Mouse (Mus musculus) T-cell, adult 2 months (primary cell): ENCODE measurements around the gene Phf21a.

ENCODE experiments used
- DNase-seq: peaks from one replicate; pipeline ENCODE4 v3.0.0; 2022; ENCODE audit warnings: low spot score

The Phf21a gene

DNA sequence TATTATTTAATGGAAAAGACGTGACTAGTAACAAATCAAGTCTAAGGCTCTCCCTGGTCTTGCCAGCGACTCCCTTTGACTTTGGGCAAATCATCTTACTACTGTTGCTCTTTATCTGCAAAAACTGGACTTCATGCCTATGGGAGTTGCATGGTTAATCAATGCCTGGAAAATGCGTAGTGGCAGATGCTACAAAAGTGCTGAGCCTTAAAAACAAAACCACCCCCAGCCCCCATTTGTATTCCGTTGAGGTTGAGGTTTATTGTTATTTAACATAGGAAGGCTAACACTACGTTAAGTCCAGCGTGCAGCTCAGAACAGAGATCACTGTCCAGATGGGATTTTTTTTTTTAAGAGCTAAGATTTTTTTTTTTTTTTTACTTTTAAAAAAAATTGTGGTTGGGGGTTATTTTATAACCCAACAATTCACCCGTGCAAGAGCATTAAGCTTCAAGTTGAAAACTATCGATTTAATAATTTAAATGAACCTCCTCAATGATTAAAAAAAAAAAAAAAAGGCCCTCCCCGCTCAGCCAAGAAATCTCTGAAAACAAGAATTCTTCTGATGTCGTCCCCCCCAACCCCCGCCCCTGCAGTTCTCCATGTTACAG lies 89.3 kb downstream of the Phf21a start:
- DNase-seq, result no peak

DNA sequence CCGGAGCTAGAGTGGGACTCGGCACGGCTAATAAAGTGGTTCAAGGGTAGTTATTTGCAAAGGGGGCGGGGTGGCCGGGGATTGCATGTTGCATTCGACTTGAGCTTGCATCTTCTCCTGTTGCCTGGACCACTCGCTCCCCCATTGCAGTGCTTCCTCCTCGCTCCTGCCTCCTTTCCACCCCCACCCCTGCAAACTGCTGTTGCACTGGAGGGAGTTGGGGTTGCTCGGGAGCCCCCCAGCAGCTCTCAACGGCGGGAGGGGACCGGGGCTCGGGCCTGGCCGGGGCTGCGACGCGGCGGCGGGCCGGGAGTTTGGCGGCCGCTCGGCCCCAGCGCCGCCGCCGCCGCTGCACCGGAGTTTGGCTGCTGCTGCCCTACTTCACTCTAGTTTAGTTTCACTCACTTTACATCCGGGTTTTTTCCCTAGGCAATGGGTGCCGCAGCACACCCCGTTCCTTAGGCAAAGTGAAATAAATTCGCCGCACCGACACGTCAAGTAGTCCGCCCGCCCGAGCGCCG lies 90.1 kb downstream of the Phf21a start:
- DNase-seq, result peak; percentile 82

DNA sequence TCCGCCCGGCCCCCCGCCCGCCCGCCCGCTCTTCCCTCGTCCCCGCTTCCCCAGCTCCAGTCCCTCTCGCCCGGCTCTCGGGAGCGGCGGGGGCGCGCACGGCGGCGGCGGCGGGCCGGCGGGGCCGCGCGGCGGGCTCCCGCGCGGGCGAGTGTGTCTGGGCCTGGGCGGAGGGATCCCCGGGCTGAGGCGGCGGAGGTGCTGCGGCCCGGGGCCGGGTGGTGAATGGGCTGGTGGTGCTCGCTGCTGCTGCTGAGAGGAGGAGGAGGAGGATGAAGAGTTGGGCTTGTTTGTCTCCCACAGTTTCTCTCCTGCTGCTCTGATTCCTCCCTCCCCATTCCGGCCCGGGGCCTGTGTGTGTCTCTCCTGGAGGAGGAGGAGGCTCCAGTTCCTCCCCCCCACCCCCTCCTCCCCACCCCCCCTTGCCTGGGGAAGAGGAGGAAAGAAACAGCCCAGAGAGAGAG lies 90.7 kb downstream of the Phf21a start:
- DNase-seq, result peak; percentile 92

DNA sequence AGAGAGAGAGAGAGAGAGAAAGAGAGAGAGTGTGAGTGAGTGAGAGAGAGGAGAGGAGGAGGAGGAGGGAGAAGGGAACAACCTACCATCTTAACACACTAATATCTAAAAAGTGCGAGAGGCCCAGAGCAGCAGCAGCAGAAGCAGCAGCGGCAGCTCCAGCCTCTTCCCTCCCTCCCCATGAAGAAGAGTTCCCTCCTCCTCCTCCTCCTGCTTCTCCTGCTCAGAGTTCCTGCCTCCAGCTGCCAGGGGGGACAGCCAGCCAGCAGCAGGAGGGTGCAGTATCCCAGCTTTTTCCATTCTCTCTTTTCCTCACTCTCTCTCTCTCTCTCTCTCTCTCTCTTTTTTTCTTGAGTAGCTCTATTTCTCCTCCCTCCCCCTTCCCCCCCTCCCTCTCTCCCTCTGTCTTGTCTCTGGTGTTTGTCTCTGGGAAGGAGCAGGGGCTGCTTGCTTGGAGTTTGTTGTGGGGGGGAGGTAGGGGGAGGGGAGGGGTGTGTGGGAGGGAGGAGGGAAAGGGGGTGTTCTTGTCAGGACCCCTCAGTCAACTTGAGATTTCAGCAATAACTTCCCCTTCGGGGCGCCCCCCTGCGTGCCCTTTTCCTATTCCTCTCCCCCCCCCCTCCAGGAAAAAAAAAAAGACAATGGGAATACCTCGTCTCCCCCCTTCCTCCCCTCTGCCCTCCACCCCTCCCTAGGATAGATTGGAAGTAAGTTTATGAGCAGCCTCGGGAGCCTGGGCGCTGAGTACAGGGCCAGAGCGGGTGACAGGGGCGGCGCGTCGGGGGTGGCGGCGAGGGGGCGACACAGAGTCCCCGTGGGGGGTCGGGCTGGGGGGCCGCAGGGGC lies 91.4 kb downstream of the Phf21a start:
- DNase-seq, result peak; percentile 43

DNA sequence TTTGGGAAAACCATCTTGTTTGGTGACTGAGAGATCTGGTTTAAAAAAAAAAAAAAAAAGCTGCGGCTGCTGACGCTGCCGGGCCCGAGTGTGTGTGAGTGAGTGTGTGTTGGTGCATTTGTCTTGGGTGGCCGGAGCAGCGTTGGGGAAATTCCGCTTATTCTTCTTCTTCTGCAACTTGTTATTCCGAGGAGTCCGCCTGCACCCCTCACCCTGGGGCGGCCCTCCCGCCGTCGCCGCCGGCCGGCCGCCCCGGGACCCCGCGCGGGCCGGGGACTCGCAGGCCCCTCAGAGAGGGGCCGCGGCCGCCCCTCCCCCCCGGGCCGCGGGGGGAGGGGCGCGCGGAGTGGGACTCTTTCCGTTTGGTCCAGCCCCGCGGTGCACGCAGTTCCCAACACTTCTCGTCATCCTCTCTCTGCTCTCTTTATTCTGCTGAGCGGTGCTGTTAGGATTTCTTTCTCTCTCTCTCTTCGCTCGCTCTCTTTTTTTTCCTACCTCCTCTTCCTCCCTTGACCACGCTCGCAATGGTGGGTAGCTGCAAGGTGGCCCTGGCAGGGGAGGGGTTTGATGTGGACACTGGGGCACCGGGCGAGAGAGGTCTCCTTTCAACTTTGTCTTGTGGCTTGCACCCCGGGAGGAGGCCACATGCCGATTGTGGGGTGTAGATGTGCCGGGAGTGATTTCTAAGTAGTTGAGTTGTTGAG lies 92.3 kb downstream of the Phf21a start:
- DNase-seq, result peak; percentile 44

DNA sequence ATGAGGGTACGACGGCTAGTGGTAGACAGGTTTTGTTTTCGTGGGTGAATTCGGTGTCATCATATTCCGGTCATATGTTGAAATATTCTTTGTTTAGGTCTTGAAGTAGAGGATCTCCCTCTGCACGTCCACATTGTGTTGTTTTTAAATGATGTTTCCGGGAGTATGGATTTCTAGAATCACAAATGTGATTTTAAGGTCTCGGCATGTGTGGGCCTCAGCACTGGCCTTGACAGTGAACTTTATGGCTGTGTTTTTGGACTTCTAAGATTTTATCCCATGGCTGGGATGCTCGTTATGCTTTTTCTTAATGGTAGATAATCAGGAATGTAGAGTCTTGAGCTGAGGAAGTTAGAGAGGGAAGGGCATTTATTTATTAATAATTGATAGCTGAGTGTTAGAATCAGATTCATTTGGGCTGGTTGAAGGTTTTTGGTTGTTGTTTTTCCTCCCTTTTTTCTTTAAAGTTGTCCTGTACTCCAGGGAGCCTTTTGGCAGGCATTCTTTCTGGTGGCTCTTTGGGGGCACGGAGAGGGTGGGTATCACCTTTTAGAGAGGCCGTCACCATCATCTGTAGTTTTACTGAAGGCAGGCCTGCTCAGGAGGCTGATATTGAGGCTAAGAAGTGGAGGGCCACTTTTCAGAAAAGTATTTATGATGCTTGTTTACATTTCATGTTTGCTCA lies 93.0 kb downstream of the Phf21a start:
- DNase-seq, result no peak

DNA sequence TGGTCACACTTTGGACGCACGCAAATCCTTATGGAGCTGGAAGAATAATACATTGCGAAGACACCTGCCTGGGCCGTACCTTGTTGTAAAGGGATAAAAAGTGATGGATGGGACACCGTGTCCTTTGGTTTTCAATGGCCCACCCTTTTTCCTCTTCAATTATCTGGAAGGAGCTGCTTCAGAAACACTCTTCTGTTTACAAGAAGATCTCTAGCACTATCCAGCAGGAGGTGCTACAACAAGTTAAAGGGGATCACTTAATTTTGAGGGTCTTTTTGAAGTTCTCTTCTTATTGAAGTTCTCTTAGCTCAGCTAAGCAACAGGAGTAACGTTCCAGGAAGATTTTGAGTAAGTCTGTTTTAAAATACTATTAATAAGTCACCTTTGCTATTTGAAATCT lies 94.1 kb downstream of the Phf21a start:
- DNase-seq, result peak; percentile 16

DNA sequence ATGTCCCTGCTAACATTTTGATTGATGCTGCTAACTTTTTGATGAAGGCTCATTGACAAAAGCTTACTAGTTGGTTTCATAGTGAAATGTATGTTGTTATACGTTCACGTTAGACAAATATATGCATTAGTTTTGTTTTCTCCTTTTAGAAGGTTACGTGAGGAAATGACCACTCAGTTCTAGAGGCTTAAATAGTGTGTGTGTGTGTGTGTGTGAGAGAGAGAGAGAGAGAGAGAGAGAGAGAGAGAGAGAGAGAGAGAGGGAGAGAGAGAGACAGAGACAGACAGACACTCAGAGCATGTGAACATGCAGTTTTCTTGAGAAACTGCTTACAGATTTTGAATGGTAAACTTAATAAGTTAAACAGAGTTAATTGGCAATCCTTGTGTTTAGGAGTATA lies 95.8 kb downstream of the Phf21a start:
- no peak for DNase-seq

DNA sequence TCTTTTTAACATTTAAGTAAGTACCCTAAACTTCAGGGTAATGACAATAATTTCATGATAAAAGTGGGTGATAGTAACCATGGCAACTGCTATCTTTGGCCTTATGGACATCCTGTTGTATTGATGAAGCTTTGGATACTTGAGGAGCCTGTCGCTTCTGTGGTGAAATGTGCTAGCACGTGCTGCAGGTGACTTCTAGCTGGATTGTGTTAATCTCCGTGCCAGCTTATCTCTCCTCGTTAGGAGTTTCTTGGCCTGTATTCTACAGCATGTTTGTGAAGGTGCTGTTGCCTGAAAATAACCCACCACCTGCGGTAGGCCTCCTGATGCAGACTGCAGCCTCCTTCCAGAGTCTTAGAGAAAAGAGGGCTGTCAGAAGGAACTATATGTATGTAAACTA lies 98.0 kb downstream of the Phf21a start:
- no peak for DNase-seq

DNA sequence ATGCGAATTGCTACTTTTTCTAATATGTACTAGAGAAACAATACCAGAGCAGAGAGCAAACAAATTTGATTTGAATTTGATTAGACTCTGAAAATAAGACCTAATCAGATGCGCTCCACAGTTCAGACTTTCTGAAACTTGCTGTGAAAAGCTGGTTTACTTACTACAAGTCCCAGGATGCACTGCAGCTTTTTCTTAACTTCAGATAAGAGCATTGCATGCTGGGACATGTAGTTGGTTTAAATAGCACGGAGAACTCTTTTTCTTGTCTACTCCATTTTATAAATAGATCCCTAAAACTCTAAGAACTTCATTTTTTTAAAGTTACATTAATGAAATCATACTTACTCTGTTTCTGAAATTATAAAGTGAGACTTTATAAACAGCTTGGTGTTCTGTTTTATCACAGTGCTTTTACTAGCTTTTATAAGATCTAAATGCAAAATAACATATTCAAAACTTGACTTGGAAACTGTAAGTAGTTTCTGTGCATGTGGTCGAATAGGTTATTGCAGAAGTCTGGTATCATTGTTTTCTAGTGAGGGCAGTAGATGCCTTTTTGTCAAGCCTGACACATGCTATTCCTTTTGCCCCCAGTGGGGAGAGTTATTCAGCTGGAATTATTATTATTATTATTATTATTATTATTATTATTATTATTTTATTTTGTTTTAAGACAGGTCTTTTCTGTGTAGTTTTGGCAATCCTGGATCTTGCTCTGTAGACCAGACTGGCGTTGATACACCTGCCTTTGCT lies 99.1 kb downstream of the Phf21a start:
- peak; percentile 74 for DNase-seq

DNA sequence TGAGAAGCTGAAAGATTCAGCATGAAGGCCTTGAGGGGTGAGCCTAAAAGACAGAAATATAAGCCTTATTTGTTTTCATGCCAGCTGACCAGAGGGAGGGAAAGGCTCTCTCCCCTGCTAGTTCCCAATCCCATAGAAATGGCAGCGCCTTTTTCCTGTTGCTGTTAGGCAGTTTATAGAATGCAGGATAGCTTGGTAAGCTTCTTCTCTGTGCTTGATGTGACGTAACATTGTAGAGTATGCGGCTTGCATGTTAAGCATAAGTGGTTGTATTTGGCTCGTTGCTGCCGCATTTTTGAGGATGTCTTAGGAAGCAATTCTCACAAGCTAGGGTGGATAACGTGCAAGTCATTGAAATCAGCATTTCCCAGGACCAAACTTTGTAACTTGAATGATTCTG lies 105.2 kb downstream of the Phf21a start:
- no peak for DNase-seq

DNA sequence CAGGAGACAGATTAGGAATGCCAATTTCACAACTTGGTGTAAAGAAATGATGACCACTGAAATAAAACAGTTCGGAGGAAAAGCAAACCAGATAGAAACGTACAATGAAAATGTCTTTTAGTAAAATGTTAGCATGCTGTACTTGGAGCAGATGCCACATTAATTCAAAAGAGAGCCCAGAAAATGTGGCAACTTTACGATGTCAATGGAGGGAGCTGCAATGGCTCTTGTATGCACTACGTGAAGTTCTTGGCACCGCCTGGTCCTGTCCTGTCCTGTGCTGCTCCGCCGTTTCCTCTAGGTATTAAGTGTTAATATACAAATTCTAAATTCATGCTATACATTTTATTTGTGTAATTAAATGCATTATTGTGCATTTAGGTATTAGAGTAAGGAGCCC lies 105.8 kb downstream of the Phf21a start:
- no peak for DNase-seq

DNA sequence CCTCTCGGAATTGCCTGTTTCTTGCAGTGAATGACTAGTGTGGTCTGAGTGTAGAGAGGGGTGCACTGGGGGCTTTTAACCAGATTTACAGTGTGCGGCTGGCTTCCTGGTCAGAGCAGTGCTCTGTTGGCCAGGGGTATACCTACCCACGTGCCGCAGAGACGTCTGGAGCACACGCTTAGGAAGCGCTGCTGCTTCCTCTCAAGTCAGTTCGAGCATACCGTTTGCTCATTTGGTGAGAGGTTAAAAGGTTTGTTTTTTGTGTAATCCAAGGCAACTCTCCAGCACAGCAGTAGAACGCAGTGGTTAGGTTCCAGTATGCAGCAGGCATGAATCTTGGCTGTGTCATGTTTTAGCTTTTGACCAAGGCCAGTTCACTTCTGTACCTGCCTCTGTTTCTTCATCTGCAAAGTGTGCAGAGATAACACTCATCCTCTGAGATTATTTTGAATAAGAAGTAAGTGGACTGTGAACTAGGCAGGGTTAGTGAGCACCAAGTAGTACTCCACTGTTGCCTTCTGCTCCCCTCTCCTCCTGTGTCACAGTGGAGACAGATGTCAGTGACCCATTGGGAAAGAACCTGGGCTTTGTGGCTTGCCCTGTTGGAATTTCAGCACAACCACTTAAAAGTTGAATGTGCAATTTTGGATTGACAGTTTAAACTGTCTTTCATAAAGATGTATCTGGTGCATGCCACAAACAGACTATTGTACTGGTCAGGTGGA lies 106.8 kb downstream of the Phf21a start:
- no peak for DNase-seq

DNA sequence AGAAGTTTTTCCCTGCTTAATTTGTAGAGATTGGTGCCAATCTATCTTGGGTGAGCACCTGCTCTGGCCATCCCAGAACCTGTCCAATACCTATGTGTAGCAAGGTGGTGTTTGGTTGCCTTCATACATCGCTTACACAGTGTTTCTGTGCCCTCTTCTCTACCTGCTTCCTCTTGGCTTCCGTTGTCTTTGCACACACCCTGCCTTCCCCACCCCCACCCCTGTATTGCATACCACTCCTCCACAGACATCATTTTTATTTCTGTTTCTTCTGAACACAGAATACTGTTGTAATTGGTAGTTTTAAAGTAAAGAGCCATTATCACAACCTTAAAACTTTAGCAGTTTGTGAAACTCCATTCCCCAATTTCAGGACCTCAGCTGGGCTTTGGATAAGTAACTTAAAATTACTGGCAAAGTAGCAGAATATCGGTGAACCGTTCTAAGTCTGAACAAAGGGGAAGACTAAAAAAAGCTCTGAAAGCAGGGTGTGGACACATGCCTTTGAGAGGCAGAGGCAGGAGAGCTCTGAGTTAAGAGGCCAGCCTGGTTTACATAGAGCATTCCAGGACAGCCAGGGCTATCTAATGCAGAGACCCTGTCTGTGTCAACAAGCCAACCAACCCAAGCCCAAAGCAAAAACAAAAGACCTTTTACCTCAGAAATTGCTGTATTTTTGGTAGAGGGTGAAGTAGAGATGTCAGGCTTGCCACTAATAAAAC lies 109.6 kb downstream of the Phf21a start:
- DNase-seq, result no peak

DNA sequence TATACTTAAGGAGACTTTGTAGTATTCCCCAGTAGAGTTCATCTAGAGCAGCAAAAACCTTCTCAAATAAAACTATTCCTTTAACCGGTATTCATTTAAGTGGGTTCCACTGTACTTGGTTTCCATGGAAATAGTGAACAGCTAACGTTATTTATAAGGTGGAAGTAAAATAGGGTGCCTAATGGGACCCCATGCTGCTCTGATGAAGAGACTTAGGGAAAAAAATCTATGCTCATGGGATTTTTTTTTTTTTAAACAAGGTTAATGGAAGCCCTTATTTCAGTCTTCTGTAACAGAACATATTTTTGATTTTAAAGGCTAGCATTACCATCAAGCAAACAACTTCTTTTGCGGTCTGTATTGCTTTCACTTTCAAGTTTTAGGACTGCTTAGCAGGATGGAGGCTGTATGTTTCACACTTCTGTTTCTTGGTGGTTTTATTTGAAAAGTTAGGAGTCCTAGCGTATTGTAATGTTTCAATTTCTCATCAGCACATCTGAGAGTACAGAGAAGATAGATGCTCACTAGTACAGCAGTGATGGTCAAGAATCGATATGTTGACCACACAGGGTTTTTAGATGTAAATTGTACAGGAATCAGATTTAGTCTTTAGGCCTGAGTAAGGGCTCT lies 112.2 kb downstream of the Phf21a start:
- peak; percentile 29 for DNase-seq

DNA sequence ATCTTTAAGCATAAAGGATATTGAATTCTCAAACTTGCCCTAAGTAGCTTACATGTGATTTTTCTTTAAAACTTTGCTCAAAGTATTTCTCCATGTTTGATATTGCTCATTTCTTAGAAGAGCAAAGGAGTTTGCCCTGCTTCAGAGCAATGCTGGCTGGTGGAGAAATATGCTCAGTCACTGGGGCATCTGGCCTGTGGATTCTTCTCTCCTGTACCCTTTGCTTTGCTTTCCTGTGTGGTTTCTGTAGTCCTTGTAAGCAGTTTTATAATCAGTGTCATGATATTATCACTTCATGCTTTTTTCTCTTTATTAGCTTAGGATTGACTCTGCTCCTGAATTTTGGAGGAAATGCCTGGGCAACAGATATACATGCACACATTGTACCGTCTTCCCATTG lies 117.5 kb downstream of the Phf21a start:
- no peak for DNase-seq

DNA sequence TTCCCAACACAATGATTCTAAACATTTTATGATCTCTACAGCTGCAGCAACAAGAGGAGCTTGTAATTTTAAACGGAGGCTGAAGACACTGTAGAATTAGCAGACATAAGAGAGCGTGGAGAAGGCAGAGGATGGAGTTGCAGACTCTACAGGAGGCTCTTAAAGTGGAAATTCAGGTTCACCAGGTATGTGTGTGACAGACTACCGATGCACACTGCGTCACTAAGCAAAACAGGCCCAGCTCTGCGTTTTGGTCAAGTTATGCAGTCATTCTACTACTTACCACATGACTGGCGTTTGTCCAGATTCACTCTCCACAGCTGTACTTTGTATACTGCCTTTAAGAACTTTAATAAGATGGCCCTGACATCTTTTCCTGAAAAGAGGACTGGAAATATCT lies 128.5 kb downstream of the Phf21a start:
- no peak for DNase-seq

DNA sequence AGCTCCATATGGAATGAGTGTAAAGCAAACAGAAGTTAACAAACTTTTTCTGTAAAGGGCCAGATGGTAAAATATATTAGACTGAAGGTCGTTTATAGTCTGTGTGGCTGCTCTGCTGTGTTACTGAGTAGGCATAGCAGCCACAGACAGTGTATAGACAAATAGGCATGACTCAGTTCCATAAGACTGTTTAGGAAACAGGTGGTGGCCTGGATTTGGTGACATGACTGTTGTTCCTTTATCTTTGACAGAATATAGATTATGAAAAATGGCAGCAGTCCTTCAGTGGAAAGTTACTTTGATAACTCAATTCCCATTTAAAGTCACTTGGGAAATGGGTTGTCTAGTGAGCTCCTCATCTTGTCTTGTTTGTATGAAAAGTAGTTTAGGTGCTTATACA lies 132.7 kb downstream of the Phf21a start:
- DNase-seq, result no peak

DNA sequence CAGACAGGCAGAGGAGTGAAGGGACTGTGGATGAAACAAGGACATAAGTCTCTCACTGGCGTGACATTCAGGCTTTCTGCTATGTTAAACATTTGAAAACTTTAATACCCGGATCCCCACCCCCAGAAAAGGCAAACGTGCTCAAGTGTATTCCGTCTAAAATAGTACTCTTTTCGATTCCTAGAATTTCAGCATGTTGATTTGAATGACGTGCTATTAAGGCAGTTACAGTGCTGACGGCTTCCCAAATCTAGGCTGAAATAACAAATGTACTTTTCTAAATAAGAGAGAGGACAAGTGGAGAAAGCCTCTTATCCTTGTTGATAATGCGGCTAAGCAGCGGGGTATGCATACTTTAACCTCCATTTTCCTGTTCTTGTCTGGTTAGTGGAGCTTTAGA lies 137.1 kb downstream of the Phf21a start:
- no peak for DNase-seq

DNA sequence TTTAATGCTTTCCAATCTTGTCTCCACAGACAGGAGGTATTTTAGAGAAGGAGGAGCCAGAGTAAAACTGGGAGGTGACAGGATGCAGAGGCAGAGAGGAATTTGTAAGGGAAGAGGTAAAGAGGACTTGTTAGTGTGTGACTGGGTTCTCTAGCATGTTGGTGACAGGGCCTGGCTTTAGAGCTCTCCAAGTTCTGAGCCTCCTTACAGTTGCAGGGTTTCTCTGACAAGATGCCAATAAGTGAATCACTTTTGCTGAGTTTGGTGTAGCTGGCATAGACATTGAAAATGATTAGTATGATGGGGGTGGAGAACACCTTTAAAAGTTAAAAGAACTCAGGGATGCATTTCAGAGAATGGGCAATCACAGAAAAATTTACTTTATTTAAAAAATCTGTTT lies 138.8 kb downstream of the Phf21a start:
- no peak for DNase-seq
